Mouse (Mus musculus): ENCODE measurements around the gene 1700034J05Rik.

GRCm38 (mm10) chr6:146908801-146909200, 45.4 kb downstream of the 1700034J05Rik start:
- no peak for TF ChIP-seq EP300 (IDR thresholded peaks at IDR 0.05; ENCODE audit: insufficient read depth, low read depth, low read length)
- TF ChIP-seq CTCF (IDR thresholded peaks at IDR 0.05), result no peak

All from heart, adult 2 months (tissue).